Mouse (Mus musculus) c-Kit-negative CD71-positive TER-119-positive erythroid progenitor cells, embryonic 14.5 days (primary cell): ENCODE data around the gene Mast3.

ENCODE experiments used
- DNase-seq: peaks from one replicate; pipeline ENCODE4 v3.0.0-alpha.2; 2013; ENCODE audit warnings: low read depth, low spot score

Mast3 gene

DNA sequence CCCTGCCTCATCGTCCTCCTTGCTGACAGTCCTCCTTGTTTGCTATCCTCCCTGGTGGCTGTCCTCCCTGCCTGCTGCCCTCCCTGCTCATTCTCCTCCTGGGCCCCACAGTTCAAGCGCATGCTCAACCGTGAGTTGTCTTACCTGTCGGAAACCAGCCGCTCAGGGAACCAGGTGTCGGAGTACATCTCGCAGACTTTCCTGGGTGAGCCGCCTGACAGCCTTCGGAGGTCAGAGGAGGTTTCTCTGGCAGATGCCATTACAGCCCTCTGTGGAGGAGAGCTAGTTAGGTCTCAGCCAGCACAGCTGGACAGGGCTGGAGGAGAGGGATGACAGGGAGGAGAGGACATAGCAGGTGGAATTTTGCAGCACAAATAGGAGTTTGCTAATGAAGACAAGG is 58.2 kb downstream of the Mast3 start:
- DNase-seq, result no peak

DNA sequence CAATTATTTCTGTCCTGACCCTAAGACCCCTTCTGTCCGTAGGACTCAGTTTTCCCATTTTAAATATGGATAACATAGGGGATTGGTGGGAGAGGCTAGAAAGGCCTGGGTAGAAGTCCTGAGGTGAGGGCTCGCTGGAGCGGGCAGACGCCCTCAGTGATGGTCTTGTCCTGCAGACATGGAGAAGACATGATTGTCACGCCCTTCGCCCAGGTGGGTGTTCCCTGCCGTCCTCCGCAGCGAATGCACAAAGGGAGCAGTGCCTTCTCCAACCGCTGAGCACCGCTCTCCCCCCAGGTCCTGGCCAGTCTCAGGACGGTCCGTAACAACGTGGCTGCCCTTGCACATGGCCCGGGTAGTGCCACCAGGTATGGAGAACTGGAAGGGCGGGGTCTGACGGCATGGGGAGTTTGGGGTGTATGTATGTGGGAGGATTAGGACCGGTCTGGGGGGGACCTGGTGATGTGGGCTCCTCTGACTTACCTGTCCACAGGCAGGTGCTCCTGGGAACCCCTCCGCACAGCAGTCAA is 59.1 kb downstream of the Mast3 start:
- no peak for DNase-seq

DNA sequence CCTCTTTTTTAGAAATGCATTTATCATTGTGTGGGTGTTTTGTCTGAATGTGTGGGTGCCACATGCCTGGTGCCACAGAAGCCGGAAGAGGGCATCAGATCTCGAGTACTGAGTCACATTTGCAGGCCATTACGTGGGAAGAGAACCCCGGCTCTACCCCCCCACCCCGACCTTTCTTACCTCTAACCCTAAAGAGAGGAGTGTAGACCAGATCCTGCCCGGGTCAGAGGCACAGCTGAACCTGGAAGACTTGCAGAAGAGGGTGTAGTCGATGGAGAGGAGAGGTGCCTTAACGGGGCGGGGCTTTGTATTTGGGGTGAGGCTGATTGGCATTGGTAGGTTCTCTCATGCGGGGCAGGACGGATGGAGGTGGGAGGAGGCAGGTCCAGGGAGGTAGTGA is 60.0 kb downstream of the Mast3 start:
- DNase-seq, result no peak

DNA sequence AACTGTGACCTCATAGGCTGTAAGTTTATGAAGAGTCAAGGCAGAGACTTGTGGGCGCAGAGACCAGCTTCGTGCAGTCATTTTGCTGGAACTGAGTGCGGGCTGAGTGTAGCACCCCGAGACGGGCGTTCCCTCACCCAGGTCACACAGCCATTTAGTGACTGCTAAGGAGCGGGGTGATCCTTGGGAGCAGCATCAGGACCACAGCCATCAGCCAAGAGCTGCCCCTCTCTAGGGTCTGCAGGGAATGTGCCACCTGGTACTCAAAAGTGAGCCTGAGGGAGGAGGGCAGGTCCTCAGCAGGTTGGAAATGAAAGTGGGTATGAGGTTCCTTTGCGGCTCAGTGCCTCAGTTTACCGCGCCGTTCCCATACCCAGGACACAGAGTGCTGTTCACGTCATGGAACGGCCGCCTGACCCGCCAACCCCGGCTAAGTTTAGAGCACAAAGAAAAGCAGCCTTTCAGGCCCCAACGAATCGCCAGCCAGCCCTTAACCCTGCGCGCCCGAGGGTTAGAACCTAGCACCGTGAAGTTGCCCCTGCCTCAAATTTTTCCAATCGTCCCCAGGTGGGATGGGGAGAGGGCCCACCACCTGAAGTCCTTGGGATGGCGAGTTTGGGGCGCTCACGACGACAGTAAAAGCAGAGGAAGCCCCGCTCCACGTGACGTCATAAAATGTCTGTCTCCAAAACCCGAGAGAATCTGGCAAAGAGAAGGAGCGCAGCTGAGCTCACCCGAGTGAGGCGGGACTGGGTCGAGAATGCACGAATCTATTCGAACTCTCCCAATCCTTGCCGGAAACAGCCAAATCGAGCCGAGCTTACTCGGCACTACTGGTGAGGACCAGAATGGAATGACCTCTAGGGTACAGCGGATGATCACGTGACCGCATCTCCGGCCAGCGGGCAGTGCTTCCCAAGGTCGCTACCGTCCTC is 60.9 kb downstream of the Mast3 start:
- no peak for DNase-seq

DNA sequence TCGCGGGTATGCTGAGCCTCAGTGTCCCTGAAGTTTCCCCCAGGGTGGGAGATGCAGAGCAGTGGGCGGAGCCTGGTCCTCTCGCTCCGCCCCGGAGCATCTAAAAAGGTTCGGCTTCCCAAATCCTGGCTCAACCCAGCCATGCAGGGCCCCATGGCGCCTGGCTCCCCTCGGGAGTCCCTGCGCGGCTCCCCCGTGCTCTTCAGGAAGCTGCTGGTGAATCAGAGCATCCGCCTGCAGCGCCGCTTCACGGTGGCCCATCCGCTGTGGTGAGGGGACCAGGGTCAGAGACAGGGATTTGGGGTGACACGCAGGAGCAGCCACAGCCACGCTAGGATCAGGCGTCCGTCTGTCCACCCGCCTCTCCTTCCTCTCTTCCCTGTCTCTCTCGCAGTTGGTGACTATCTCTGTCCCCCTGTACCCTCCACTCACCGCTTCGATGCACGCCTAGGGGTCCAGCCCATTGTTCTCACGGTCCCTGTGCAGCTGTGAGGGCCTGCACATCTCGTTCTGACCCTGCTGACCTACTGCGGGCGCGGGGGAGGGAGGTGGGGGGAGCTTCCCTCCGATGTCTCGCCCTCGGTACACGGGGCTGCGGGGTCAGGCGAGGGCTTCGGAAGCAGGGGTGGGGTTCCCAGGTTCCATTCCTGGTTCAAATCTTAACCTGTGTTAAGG is 61.7 kb downstream of the Mast3 start:
- no peak for DNase-seq

DNA sequence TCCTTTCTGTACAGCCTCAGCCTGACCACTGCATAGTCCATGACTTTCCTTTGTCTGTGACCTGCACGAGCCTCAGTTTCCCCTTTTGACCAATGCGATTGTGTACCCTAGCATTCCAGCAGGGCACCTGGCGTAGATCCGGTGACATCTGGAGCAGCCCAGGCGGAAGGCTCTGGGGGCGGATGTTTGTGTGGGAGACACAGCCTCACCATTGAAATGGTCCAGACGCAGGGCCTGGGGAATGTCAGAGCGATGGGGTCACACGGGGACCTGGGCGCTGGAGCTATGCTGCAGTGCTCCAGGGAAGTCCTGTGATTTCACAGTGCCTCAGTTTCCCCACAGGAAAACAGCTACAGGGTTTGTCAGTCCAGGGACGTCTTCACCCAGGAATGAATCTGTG is 62.7 kb downstream of the Mast3 start:
- DNase-seq, result no peak

DNA sequence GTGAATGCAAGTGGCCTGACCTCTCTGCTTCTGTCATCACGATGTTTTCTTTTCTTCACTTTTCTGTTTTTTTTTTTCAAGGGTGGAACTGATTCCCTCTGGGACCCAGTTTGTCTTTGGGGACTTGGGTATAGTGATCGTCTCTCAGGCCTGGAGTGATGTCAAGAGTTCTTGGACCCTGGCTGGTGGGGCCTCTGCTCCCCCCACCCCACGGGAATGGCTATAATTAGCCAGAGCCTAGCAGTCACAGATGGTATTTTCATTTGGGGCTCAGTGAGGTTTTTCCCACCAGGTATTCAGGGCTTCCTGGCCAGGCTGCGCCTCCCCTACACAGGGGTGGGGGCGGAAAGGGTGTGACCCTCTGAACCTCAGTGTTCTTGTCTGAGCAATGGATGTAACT is 63.2 kb downstream of the Mast3 start:
- no peak for DNase-seq

DNA sequence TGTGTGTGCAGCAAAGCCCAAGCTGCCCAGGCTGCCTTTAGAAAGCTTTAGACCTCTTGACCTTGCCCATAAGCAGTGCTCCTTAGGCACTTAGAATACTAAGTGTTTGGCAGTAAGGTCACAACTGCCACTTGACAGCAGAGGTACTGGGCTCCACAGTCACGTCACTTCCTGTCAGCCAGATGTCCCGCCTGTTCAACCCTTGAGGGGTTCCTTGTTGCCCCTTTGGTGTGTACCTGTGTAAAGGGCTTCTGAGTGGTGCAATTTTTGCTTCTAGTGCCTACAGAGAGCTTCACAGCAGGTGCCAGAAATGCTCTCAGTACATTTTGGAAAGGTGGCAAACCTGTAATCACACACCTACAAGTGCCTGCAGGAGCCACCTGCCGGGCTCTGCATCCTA is 66.6 kb downstream of the Mast3 start:
- no peak for DNase-seq

DNA sequence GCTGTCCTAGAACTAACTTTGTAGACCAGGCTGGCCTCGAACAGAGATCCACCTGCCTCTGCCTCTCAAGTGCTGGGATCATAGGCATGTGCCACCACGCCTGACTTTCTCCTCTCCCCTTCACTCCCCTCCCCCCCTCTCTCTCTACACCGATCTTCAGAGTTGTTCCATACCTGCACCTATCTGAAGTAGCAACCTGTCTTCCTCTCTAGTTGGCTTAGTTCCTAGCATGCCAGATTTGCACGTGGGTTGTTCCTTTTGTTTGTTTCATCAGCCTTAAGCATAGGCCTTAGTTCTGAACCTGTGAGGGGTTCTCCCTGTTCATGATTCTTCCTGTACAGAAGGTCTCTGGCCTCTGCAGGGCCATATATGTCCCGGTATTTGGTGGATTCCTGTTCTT is 67.1 kb downstream of the Mast3 start:
- no peak for DNase-seq

DNA sequence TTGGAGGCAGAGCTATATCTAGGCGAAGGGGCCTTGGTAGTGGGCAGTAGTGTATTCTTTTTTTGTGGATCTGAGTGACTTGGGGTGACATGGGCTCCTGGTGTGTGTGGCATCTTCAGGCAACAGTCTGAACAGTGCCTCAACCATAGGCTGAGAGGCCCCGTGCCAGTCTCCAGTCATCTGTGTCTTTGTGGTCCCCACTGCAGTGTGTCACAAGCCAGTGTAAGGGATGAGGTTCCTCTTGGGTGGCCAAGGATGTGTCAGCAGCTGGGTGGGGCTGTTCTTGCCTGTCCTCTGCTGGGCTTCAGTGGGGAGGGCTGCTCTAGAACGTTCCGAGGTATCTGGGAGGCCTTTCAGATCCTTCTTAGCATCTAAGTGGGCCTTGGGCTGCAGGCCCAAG is 73.9 kb downstream of the Mast3 start:
- DNase-seq, result no peak

DNA sequence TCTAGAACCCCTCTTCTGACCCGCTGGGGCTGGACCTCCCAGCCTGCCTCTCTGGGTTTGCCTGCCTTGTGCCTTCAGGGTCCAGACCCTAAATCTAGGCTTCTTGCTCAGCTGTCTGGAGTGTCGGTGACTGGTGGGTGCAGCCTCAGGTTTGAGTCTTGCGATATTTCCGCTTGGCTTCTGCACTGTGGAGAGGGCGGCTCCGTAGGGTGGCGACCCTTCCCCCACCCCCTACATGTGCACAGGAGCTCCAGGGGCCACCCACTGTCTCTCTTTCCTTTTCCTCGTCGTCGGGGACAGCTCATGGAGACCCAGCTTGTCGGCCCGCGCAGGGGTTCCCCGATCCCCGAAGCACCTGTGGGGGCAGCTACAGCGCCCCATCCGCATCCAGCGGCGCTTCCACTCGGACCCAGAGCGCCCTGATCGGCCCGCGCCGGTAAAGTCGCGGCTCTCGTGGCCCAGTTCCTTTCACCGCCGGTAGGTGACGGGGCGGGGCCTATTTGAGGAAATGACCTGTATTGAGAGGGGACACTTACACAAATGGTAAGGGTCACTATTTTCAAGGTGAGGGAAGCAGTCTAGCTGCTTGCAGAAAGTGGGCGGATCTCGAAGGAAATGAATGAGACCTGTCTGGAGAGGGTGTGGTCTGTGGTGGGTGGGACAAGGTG is 74.9 kb downstream of the Mast3 start:
- DNase-seq, result no peak
